Mouse (Mus musculus) erythroblast, embryonic 14.5 days (primary cell): ENCODE measurements around the gene Me3. TPM values are rescaled to one million over a fixed set of nuclear protein-coding genes. Genes with fewer than 3 reads are reported as not detected.

Source experiments
- H3K27me3 ChIP-seq: 2 replicates; pipeline ENCODE4 v1.6.1; 2012; ENCODE audit warnings: inconsistent platforms; ENCODE audit not compliant: control insufficient read depth
- H3K36me3 ChIP-seq: 2 replicates; pipeline ENCODE4 v1.6.1; 2012; ENCODE audit warnings: mild to moderate bottlenecking, inconsistent platforms; ENCODE audit not compliant: control insufficient read depth
- H3K4me1 ChIP-seq: 2 replicates; pipeline ENCODE4 v1.6.1; 2012; ENCODE audit warnings: inconsistent platforms; ENCODE audit not compliant: control insufficient read depth
- H3K4me3 ChIP-seq: replicated peaks from 2 replicates; pipeline ENCODE3; 2012; ENCODE audit warnings: moderate library complexity, mild to moderate bottlenecking, inconsistent platforms
- H3K9me3 ChIP-seq: 2 replicates; pipeline ENCODE4 v1.6.1; 2012; ENCODE audit warnings: low read length, inconsistent platforms, mixed read lengths; ENCODE audit not compliant: control insufficient read depth
- GATA1 ChIP-seq: IDR thresholded peaks from 2 replicates; pipeline ENCODE4 v1.6.1; 2012; ENCODE audit warnings: low read length, inconsistent platforms, mixed read lengths
- TAL1 ChIP-seq: IDR thresholded peaks from 3 replicates; pipeline ENCODE4 v1.6.1; 2012; ENCODE audit warnings: low read length, inconsistent platforms, mixed read lengths
- polyA plus RNA-seq: library from polyadenylated mRNA; stranded (reverse); fragments of >175 nt; gene quantifications from 2 replicates; pipeline ENCODE4 v1.2.3, GENCODE M21; 2012

Me3 gene
- polyA plus RNA-seq, 1 experiment = not detected

DNA sequence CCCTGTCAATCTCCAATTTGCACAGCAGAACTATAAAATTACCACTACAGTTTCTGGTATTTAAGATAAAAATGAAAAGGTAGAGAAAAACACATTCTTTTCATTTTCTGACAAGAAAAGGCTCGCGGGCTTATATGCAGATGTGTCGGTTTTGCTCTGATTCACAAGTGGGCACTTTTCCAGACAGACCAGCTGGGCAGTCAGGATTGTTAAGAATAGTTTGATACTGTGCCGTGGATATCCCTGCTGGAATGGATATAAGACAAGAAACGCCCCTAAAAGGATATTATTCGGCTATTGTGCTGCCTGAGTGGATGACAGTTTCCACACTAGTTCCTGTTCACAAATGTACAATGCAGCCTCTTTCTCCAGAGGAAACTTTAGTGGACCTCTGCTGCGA, 116.2 kb downstream of the Me3 start:
- no peaks in the 10 kb centered on the region for H3K36me3 ChIP-seq
- no peak overlapping the region for H3K4me3 ChIP-seq
- H3K27me3 ChIP-seq = no peaks in the 10 kb centered on the region
- TF ChIP-seq TAL1 (no peak), GATA1 (no peak)
- H3K4me1 ChIP-seq = no peaks in the 10 kb centered on the region
- H3K9me3 ChIP-seq = no peaks in the 10 kb centered on the region

GRCm38 (mm10) chr7:89749183-89749582, 117.0 kb downstream of the Me3 start:
- TF ChIP-seq GATA1 (no peak), TAL1 (no peak)
- H3K4me1 ChIP-seq = no peaks in the 10 kb centered on the region
- no peaks in the 10 kb centered on the region for H3K27me3 ChIP-seq
- H3K9me3 ChIP-seq = no peaks in the 10 kb centered on the region
- H3K4me3 ChIP-seq = no peak overlapping the region
- H3K36me3 ChIP-seq = no peaks in the 10 kb centered on the region

- H3K9me3 ChIP-seq = no peaks in the 10 kb centered on the region
- no peaks in the 10 kb centered on the region for H3K27me3 ChIP-seq
- no peak overlapping the region for H3K4me3 ChIP-seq
- no peaks in the 10 kb centered on the region for H3K4me1 ChIP-seq
- no peak for TF ChIP-seq GATA1
- TF ChIP-seq TAL1 = no peak
- H3K36me3 ChIP-seq = no peaks in the 10 kb centered on the region
Measured at GRCm38 (mm10) chr7:89766678-89767508, 134.7 kb downstream of the Me3 start.

- no peak for TF ChIP-seq GATA1
- no peak for TF ChIP-seq TAL1
- no peaks in the 10 kb centered on the region for H3K9me3 ChIP-seq
- H3K4me1 ChIP-seq = no peaks in the 10 kb centered on the region
- no peak overlapping the region for H3K4me3 ChIP-seq
- no peaks in the 10 kb centered on the region for H3K27me3 ChIP-seq
- H3K36me3 ChIP-seq = no peaks in the 10 kb centered on the region
Measured at GRCm38 (mm10) chr7:89769106-89769896, 137.1 kb downstream of the Me3 start.

- Histone ChIP-seq H3K36me3 (no peaks in the 10 kb centered on the region), H3K9me3 (no peaks in the 10 kb centered on the region), H3K27me3 (no peaks in the 10 kb centered on the region), H3K4me1 (no peaks in the 10 kb centered on the region), H3K4me3 (no peak overlapping the region)
- TF ChIP-seq TAL1 = no peak
- no peak for TF ChIP-seq GATA1
Measured at GRCm38 (mm10) chr7:89770021-89770420, 137.8 kb downstream of the Me3 start.

GRCm38 (mm10) chr7:89772906-89773305, 140.7 kb downstream of the Me3 start:
- TF ChIP-seq GATA1 (no peak), TAL1 (no peak)
- no peaks in the 10 kb centered on the region for H3K4me1 ChIP-seq
- no peaks in the 10 kb centered on the region for H3K36me3 ChIP-seq
- no peaks in the 10 kb centered on the region for H3K27me3 ChIP-seq
- no peak overlapping the region for H3K4me3 ChIP-seq
- H3K9me3 ChIP-seq = no peaks in the 10 kb centered on the region

DNA sequence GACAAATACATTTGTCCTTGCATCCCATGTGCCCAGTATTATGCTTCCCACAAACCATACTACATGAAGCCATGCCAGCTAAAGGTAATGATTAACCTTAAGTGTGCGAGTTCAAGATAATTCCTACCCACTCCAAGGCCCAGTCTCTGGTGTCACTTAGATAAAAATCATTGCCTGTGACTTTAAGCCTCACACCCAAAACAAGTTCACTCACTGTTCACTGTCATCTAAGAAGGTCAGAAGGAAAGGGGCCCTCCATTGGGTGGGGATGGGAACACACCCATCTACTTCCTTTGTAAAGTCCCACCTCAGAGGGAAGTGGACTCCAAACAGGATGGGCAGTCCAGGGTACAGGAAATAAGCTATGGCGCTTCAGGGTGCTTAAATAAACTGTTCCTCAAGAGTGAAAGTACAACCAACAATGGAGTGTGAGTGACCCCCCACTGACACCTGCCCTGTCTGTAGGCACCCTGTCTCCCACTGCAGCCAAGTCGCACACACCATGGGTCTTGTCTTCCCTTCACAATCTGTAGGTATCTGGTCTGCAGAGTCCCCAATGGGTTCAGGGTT, 141.2 kb downstream of the Me3 start:
- Histone ChIP-seq H3K9me3 (no peaks in the 10 kb centered on the region), H3K27me3 (no peaks in the 10 kb centered on the region), H3K4me1 (no peaks in the 10 kb centered on the region), H3K36me3 (no peaks in the 10 kb centered on the region), H3K4me3 (no peak overlapping the region)
- no peak for TF ChIP-seq GATA1
- TF ChIP-seq TAL1 = no peak

- no peaks in the 10 kb centered on the region for H3K4me1 ChIP-seq
- H3K9me3 ChIP-seq = no peaks in the 10 kb centered on the region
- H3K36me3 ChIP-seq = no peaks in the 10 kb centered on the region
- no peak overlapping the region for H3K4me3 ChIP-seq
- TF ChIP-seq GATA1 (no peak), TAL1 (no peak)
- no peaks in the 10 kb centered on the region for H3K27me3 ChIP-seq
Measured at GRCm38 (mm10) chr7:89773926-89774325, 141.7 kb downstream of the Me3 start.

DNA sequence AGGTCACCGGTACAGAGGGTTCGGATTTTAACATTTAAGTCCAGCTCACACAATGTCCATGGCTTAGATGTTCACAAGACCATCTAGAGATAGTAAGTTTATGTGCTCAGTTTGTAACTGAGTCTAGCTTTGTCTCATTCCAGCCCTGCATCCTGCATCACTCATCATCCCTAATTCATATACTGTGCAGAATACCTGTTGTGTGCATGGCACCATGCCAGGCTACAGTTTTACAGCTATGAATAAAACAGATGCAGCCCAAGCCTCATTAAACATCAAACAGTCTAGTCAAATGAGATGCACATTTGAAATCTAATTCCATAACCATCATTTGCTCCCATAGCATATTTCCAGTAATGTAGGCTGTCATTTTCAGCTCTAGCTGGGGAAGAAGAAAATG, 143.7 kb downstream of the Me3 start:
- H3K9me3 ChIP-seq = no peaks in the 10 kb centered on the region
- H3K36me3 ChIP-seq = no peaks in the 10 kb centered on the region
- H3K4me1 ChIP-seq = no peaks in the 10 kb centered on the region
- H3K4me3 ChIP-seq = no peak overlapping the region
- TF ChIP-seq GATA1 = no peak
- TF ChIP-seq TAL1 = no peak
- H3K27me3 ChIP-seq = no peaks in the 10 kb centered on the region
